Mouse (Mus musculus): ENCODE measurements around the gene Kcnh7.

DNA sequence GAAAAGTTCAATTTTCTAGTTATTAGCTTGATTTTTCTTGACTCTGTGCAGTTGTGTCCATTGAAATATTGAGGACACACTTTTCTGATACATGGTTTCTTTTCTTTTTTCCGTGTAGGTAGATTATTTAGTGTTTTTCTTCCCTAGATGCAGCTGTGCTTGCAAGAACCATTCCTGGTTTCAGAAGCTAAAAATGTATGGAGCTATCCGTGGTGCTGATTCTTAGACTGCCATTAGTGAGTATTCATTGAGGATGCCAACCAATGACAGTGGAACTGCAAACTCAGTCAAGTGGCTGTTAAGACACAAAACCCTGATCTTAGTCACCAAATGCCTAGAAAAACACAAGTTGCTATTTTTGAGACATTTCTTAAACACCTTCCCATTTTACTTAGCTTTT is 1.9 kb upstream of the Kcnh7 start:
- TF ChIP-seq GATA1 (IDR thresholded peaks at IDR 0.05; ENCODE audit: borderline replicate concordance, low read length) (no peak), FLI1 (IDR thresholded peaks at IDR 0.05; ENCODE audit: low read length) (no peak)
